Mouse (Mus musculus) forebrain, embryonic 12.5 days (tissue): ENCODE measurements around the gene Rab10. TPM values are rescaled to one million over a fixed set of nuclear protein-coding genes. Genes with fewer than 3 reads are reported as not detected.

Source experiments
- ATAC-seq: fragments of 200-750 bp; cut with Nextera tagmentation; 2 replicates; pipeline ENCODE4 v1.8.0; 2017; ENCODE audit warnings: moderate TSS enrichment; ENCODE audit not compliant: low FRiP score
- H3K27ac ChIP-seq: fragments of 300-500 bp; sonication (generic); 2 replicates; pipeline ENCODE4 v1.5.1; 2016; ENCODE audit warnings: mild to moderate bottlenecking
- H3K27me3 ChIP-seq: fragments of 300-500 bp; sonication (generic); 2 replicates; pipeline ENCODE4 v1.6.1; 2016; ENCODE audit warnings: mild to moderate bottlenecking
- H3K36me3 ChIP-seq: fragments of 300-500 bp; sonication (generic); replicated peaks from 2 replicates; pipeline ENCODE4 v1.6.1; 2016; ENCODE audit warnings: mild to moderate bottlenecking
- H3K4me1 ChIP-seq: fragments of 300-500 bp; sonication (generic); 2 replicates; pipeline ENCODE4 v1.6.1; 2016
- H3K4me2 ChIP-seq: fragments of 300-500 bp; sonication (generic); 2 replicates; pipeline ENCODE4 v1.6.1; 2016; ENCODE audit warnings: mild to moderate bottlenecking, moderate library complexity
- H3K4me3 ChIP-seq: fragments of 300-500 bp; sonication (generic); replicated peaks from 2 replicates; pipeline ENCODE4 v1.5.1; 2016; ENCODE audit warnings: mild to moderate bottlenecking
- H3K9ac ChIP-seq: fragments of 300-500 bp; sonication (generic); 2 replicates; pipeline ENCODE4 v1.6.1; 2016; ENCODE audit warnings: mild to moderate bottlenecking
- H3K9me3 ChIP-seq: fragments of 300-500 bp; sonication (generic); 2 replicates; pipeline ENCODE4 v1.6.1; 2016
- WGBS: fragments of 180-500 bp; shearing (Covaris S2); methylation state at CpG from one replicate; pipeline ENCODE4 v1.1.7; 2016; 5-methylcytosine and 5-hydroxymethylcytosine counted together
- polyA plus RNA-seq: library from polyadenylated mRNA; unstranded; fragments of >200 nt; fragmentation: Nextera tagmentation; extraction: Ambion mirVana; gene quantifications from 2 replicates; pipeline ENCODE4 v1.2.1, GENCODE M21; 2016

Gene Rab10
- polyA plus RNA-seq, 1 experiment from 2014 or later: 135 TPM

DNA sequence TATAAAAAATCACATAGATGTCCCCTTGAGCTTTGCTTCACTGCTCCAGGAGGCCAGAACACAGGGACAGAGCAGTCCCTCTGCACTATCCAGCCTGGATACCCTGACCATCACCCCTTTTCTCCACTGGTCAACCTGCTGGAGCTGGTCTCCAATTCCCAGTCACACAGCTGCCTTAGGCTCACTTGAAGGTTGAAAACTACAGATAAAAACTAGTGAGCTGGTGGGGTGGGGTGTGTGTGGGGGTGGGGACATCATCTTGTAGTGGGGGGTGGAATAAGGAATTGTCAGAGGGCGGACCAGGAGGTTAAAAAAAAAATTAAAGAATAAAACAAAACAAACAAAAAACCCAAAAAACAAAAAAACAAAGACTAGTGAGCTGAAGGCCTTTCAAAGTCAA lies 21.3 kb downstream of the Rab10 start:
- ATAC-seq: no peak
- Histone ChIP-seq H3K4me2 (no peak overlapping the region), H3K4me1 (no peaks in the 10 kb centered on the region), H3K9ac (no peak overlapping the region), H3K27me3 (no peaks in the 10 kb centered on the region), H3K36me3 (peaks cover 12% of the 10 kb centered on the region), H3K27ac (no peak overlapping the region), H3K4me3 (no peak overlapping the region), H3K9me3 (peaks cover 25% of the 10 kb centered on the region; the same call in 1 of the 2 replicates)
- 95% methylated on average over 1 of the region's 1 CpGs for WGBS

DNA sequence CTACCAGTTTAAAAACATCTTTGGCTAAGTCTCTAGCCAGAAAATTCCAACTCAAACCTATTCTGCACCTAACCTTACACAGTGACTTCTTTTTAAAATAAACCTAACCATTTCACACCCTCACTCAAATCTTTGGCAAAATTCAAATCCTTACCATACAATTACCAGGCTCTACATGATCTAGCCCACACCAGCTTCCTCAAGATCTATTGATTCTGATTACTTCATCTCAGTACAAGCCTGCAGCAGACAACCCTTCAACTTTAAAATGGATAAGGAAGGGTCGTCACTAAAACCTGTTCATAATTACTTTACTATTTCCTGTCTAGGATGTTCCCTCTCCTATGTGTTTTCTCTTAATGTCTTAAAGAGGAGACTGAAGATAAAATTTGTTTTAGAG lies 23.9 kb downstream of the Rab10 start:
- no peaks in the 10 kb centered on the region for H3K27me3 ChIP-seq
- peaks cover 4% of the 10 kb centered on the region for H3K36me3 ChIP-seq
- H3K4me3 ChIP-seq: no peak overlapping the region
- 70% methylated on average over 1 of the region's 1 CpGs for WGBS
- no peak overlapping the region for H3K9ac ChIP-seq
- peaks cover 20% of the 10 kb centered on the region; the same call in 1 of the 2 replicates for H3K9me3 ChIP-seq
- no peak overlapping the region for H3K27ac ChIP-seq
- no peak for ATAC-seq
- no peaks in the 10 kb centered on the region for H3K4me1 ChIP-seq
- no peak overlapping the region for H3K4me2 ChIP-seq

DNA sequence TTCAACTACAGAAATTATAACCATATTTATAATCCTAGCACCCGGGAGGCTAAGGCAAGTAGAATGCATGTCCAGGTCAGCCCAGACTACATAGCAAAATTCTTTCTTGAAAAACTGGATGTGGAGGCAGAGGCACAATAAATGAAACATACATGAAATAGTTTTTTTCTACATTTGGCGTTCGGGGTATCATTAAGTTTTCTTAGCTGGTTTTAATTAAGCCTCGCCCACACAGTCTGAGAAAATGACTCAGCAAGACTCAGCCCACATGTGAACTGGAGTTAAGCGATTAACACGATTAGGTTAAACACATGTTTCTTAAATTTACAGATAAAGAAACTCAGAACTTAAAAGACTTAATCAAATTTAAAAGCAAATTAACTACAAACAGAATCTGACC lies 24.4 kb downstream of the Rab10 start:
- H3K4me1 ChIP-seq: no peaks in the 10 kb centered on the region
- no peaks in the 10 kb centered on the region for H3K27me3 ChIP-seq
- H3K4me2 ChIP-seq: no peak overlapping the region
- no peak overlapping the region for H3K27ac ChIP-seq
- H3K4me3 ChIP-seq: no peak overlapping the region
- H3K9ac ChIP-seq: no peak overlapping the region
- ATAC-seq: no peak
- H3K36me3 ChIP-seq: no peaks in the 10 kb centered on the region
- H3K9me3 ChIP-seq: peaks cover 17% of the 10 kb centered on the region; the same call in 1 of the 2 replicates
- whole genome bisulfite sequencing: 88% methylated on average over 6 of the region's 6 CpGs

DNA sequence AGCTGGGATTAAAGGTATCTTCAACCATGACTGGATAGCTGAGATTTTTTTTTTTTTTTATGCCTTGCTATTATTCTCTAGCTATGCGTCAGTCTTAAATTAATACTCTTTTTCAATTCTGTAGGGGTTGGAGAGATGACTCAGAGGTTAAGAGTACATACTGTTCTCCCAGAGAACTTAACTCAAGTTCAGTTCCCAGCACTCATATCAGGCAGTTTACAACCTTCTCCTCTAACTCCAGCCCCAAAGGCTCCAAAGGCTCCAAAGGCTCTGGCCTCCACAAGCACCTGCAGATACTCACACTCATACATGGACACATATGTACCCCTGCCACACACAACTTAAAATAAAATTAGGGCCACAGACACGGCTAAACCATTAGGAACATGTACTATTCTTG lies 25.3 kb downstream of the Rab10 start:
- Histone ChIP-seq H3K4me2 (no peak overlapping the region), H3K27me3 (no peaks in the 10 kb centered on the region), H3K4me3 (no peak overlapping the region), H3K4me1 (no peaks in the 10 kb centered on the region), H3K27ac (no peak overlapping the region), H3K9me3 (peaks cover 20% of the 10 kb centered on the region; the same call in 1 of the 2 replicates), H3K36me3 (peaks cover 3% of the 10 kb centered on the region; the same call in 1 of the 2 replicates), H3K9ac (no peak overlapping the region)
- 94% methylated on average over 2 of the region's 2 CpGs for WGBS
- ATAC-seq: no peak

GRCm38 (mm10) chr12:3283829-3284440 lies 25.8 kb downstream of the Rab10 start:
- H3K9me3 ChIP-seq: peaks cover 20% of the 10 kb centered on the region; the same call in 1 of the 2 replicates
- 95% methylated on average over 4 of the region's 4 CpGs for WGBS

GRCm38 (mm10) chr12:3282954-3283353 lies 26.8 kb downstream of the Rab10 start:
- no peak overlapping the region for H3K9ac ChIP-seq
- H3K4me3 ChIP-seq: no peak overlapping the region
- no peaks in the 10 kb centered on the region for H3K27me3 ChIP-seq
- no peak overlapping the region for H3K4me2 ChIP-seq
- ATAC-seq: no peak
- peaks cover 14% of the 10 kb centered on the region; the same call in 1 of the 2 replicates for H3K9me3 ChIP-seq
- no peak overlapping the region for H3K27ac ChIP-seq
- H3K4me1 ChIP-seq: no peaks in the 10 kb centered on the region
- peaks cover 3% of the 10 kb centered on the region; the same call in 1 of the 2 replicates for H3K36me3 ChIP-seq
- WGBS: 67% methylated on average over 1 of the region's 1 CpGs

More at GRCm38 (mm10) chr12:3283829-3284440, 25.8 kb downstream of the Rab10 start:
- Histone ChIP-seq H3K4me3 (no peak overlapping the region), H3K36me3 (peaks cover 3% of the 10 kb centered on the region; the same call in 1 of the 2 replicates), H3K4me1 (no peaks in the 10 kb centered on the region), H3K27me3 (no peaks in the 10 kb centered on the region), H3K27ac (no peak overlapping the region), H3K4me2 (no peak overlapping the region), H3K9ac (no peak overlapping the region)
- ATAC-seq: no peak

- no peak overlapping the region for H3K4me2 ChIP-seq
- H3K4me1 ChIP-seq: no peaks in the 10 kb centered on the region
- H3K4me3 ChIP-seq: no peak overlapping the region
- 89% methylated on average over 2 of the region's 2 CpGs for WGBS
- no peak overlapping the region for H3K27ac ChIP-seq
- H3K36me3 ChIP-seq: peaks cover 3% of the 10 kb centered on the region; the same call in 1 of the 2 replicates
- H3K9me3 ChIP-seq: peaks cover 11% of the 10 kb centered on the region; the same call in 1 of the 2 replicates
- H3K27me3 ChIP-seq: no peaks in the 10 kb centered on the region
- no peak for ATAC-seq
- no peak overlapping the region for H3K9ac ChIP-seq
These were observed 27.2 kb downstream of the Rab10 start for GRCm38 (mm10) chr12:3282520-3282919.

GRCm38 (mm10) chr12:3278880-3279339 lies 30.9 kb downstream of the Rab10 start:
- Histone ChIP-seq H3K36me3 (peaks cover 6% of the 10 kb centered on the region), H3K27ac (no peak overlapping the region), H3K9me3 (0 out of 2 replicates have a peak, but pooled peaks cover 4% of the 10 kb centered on the region), H3K4me2 (no peak overlapping the region), H3K4me3 (no peak overlapping the region), H3K9ac (no peak overlapping the region), H3K4me1 (no peaks in the 10 kb centered on the region), H3K27me3 (no peaks in the 10 kb centered on the region)
- 95% methylated on average over 2 of the region's 2 CpGs for WGBS
- no peak for ATAC-seq

GRCm38 (mm10) chr12:3270818-3271217 lies 39.0 kb downstream of the Rab10 start:
- Histone ChIP-seq H3K4me1 (no peaks in the 10 kb centered on the region), H3K4me3 (no peak overlapping the region), H3K27me3 (no peaks in the 10 kb centered on the region), H3K36me3 (0 out of 2 replicates have a peak, but pooled peaks cover 4% of the 10 kb centered on the region), H3K4me2 (no peak overlapping the region), H3K9ac (no peak overlapping the region), H3K9me3 (peaks cover 7% of the 10 kb centered on the region; the same call in 1 of the 2 replicates), H3K27ac (no peak overlapping the region)
- ATAC-seq: no peak

GRCm38 (mm10) chr12:3267397-3267796 lies 42.4 kb downstream of the Rab10 start:
- 0 out of 2 replicates have a peak, but pooled peaks cover 6% of the 10 kb centered on the region for H3K36me3 ChIP-seq
- ATAC-seq: no peak
- 94% methylated on average over 2 of the region's 2 CpGs for WGBS

DNA sequence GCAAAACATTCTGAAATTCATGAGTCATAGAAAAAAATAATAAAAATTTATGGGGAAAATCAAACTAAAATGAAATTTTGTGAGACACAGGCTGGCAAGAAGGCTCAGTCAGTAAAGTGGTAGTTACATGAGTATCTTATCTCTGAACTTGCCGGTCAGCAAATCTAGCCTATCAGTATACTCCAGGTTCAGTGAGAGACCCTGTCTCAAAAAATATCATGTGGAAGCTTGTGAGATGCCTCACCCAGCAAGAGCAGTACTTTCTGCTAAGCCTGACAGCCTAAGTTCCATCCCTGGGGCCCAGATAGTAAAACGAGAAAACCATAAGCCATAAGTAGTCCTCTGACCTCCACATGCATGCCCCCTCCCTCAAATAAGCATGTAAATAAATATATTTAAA lies 44.6 kb downstream of the Rab10 start:
- no peaks in the 10 kb centered on the region for H3K27me3 ChIP-seq
- H3K27ac ChIP-seq: no peak overlapping the region
- ATAC-seq: no peak
- H3K9ac ChIP-seq: no peak overlapping the region
- H3K36me3 ChIP-seq: peaks cover 9% of the 10 kb centered on the region; the same call in 1 of the 2 replicates
- no peak overlapping the region for H3K4me3 ChIP-seq
- no peaks in the 10 kb centered on the region for H3K4me1 ChIP-seq
- H3K4me2 ChIP-seq: no peak overlapping the region
- WGBS: 96% methylated on average over 2 of the region's 2 CpGs
- 0 out of 2 replicates have a peak, but pooled peaks cover 3% of the 10 kb centered on the region for H3K9me3 ChIP-seq

More at GRCm38 (mm10) chr12:3267397-3267796, 42.4 kb downstream of the Rab10 start:
- Histone ChIP-seq H3K9ac (no peak overlapping the region), H3K27me3 (no peaks in the 10 kb centered on the region), H3K4me3 (no peak overlapping the region), H3K9me3 (peaks cover 7% of the 10 kb centered on the region; the same call in 1 of the 2 replicates), H3K27ac (no peak overlapping the region), H3K4me2 (no peak overlapping the region), H3K4me1 (no peaks in the 10 kb centered on the region)

DNA sequence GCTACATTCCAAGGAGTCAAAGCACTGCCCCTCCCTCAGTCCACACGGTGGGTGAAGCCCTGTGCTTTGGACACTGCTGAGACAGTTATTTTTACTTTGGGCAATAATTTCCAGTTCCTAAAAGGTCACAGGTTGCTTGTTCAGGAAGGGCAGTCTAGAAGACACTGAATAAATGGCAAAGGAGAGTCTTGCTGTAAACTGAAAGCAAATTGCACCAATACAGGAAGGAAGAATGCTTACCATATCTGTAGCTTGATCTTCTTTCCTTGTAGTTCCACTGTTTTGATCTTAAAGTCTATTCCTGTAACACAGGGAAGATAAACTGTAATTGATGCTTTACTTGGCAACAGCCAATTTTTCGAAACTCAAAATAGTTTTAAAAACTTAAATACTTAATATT lies 45.3 kb downstream of the Rab10 start:
- Histone ChIP-seq H3K4me3 (no peak overlapping the region), H3K27ac (no peak overlapping the region), H3K4me2 (no peak overlapping the region), H3K36me3 (peaks cover 9% of the 10 kb centered on the region; the same call in 1 of the 2 replicates), H3K9ac (no peak overlapping the region), H3K27me3 (no peaks in the 10 kb centered on the region), H3K9me3 (no peaks in the 10 kb centered on the region), H3K4me1 (no peaks in the 10 kb centered on the region)
- ATAC-seq: no peak
- 78% methylated on average over 2 of the region's 2 CpGs for WGBS

GRCm38 (mm10) chr12:3261596-3261995 lies 48.2 kb downstream of the Rab10 start:
- ATAC-seq: no peak
- no peaks in the 10 kb centered on the region for H3K27me3 ChIP-seq
- H3K4me1 ChIP-seq: no peaks in the 10 kb centered on the region
- no peak overlapping the region for H3K27ac ChIP-seq
- H3K4me2 ChIP-seq: no peak overlapping the region
- peaks cover 21% of the 10 kb centered on the region; the same call in 1 of the 2 replicates for H3K36me3 ChIP-seq
- no peaks in the 10 kb centered on the region for H3K9me3 ChIP-seq
- H3K4me3 ChIP-seq: no peak overlapping the region
- WGBS: 99% methylated on average over 25 of the region's 25 CpGs
- no peak overlapping the region for H3K9ac ChIP-seq
